Mouse (Mus musculus) fat pad, adult 2 months (tissue): ENCODE measurements around the gene Add3.
A peak's percentile ranks its signal among the peaks of the same experiment; 100 is the strongest.

ENCODE experiments used
- DNase-seq: peaks from one replicate; pipeline ENCODE4 v3.0.0-alpha.2; 2011; ENCODE audit warnings: low read depth, low spot score; ENCODE audit errors: extremely low read depth

The Add3 gene

DNA sequence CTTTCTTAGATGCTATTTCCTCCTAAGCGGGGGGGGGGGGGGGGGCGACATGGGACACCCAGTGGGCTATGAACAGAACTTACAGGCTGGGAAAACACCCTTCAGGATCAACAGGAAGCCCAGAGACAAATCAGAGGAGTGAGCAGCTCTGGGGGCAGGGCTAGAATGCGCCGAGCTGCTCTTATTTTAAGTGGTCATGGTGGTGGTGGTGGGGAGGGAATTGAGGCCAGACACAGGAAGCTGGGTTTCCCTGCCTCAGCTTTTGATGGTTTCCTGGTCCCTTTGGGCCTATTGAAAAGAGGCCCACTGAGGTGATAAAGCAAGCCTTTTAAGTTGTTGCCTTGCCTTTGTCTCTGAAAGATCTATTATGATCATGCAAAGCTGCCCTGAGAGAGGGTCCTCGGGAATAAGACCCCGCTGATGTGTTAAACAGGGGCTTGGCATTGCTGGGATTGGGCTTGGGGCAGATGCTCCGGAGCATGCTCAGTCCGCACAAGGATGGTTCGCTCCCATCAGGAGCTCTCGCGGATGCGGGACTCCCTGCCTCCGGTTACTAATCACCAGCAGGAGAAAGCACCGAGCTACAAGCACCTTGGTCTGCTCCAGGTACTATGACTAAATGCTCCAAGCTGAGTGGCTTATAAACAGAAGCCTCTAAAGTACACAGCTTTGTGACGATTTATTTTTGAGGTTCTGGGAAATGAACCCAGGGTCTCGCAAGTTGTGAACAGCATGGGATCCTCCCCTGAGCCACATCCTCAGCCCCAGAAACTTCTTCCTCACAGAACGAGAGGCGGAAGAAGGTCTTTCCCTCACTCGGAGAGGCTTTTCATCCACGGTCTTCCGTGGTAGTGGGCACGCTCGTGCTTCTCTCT, 123.9 kb downstream of the Add3 start:
- no peak for DNase-seq

DNA sequence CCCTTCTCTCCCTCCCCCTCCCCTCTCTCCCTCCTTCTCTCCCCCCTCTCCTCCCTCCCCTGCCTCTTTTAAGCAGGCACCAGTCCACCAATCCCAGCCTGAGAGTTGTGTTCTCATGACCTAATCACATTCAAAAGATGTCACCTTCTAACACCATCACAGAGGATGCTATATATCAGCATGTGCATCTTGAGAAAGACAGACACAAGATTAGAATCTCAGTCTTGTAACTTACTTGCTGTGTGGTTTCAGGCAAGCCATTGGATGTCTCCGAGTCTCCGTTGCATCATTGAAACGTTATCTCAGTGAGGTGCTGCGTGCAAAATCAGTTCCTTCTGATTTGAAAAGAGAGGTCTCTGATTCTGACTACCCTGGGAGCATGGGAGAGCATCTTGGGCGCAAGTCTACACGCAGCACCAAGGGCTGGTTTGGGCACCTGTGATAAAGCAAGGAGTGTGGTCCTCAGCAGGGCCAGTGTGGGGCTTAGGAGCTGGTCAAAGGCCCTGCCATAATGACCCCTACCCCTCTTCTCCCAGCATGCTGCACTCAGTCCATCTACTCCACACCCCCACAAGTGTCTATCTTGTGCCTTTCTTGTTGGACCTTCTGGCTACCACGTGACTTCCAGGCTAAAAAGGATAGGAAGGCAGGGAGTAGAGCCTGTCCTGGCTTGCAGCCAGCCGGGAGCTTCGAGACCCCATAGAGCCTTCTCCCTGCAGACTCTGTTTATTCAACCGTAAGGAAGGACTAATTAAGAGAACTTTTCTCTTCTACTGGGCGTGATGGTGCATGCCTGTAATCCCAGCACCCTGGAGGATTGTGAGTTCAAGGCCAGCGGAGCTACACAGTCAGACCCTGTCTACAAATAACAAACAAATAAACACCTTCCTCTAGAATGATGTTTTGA, 124.8 kb downstream of the Add3 start:
- no peak for DNase-seq

GRCm38 (mm10) chr19:53267305-53267704, 127.1 kb downstream of the Add3 start:
- no peak for DNase-seq

DNA sequence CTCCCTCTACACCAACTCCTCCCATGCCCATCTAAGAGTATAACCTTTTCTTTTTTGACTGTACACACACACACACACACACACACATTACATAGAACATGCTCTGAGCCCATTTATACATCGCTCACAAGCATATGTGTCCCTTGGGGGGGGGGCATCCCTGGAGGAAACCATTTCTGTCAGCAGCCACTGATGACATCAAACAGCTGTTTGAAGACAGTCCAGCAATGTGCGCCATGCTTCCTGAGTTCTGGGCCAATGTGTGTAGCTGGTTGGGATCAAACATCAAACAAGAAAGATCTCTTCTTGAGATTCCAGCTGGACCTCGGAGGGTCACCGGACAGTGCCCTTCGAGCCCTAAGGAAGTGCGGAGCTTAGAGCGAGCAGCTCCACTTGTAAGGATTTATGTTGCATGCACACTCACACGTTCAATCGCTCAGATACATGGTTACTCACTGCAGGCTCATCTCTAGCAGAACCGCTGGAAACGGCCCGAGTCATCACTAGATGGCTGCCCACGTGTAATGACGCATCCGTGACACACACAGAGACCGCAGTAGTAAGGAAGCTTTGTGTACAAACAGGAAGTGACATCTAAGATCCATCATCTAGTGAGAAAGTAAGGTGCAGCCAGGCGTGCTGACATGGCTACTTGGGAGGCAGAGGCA, 132.9 kb downstream of the Add3 start:
- no peak for DNase-seq

DNA sequence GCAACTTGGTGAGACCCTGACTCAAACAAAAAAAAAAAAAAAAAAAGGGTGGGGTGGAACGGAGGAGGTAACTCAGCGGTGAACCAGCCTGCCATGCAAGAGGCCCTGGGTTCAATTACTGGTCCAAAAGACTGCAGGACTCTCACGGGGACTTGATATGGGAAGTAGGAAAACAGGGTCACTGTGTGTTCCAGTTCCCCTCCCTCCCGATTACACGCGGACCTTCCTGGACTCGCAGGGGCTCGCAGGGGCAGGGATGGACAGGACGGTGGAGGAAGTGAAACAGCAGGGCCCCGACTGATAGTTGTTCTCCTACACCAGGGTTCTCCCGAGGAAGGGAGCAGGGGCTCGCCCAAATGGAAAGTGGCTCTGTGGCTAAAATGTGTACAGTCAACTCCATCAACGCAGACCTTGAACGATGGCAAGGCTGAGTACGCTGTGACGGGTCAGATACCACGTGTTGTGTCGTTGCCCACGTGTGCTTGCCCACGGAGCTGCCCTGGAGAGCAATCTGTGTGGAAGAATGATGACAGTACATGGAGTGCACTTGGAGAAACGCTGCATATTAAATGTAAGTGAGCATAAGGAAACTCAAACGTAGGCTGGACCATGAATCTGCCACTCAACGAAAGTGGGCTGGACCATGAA, 133.7 kb downstream of the Add3 start:
- DNase-seq, result no peak

DNA sequence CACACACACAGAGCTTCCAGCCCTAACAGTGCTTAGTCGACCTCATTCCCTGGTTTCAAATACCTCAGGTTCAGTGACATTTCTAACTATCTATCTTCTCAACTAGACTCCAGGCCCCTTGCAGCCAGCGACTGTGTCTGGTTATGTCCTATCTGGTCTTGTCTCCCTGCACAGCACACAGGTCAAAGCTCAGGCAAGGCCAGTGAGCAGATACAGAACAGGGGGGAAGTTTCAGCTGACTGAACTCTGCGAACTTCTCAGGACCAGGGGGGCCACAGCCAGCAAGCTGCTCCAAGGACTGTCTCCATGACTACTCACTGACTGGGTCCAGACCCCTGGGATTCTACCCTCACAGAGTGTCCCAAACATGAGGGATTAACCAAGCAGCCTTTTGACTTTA, 135.0 kb downstream of the Add3 start:
- no peak for DNase-seq

- no peak for DNase-seq
Measured at GRCm38 (mm10) chr19:53276902-53277707, 136.9 kb downstream of the Add3 start.

- no peak for DNase-seq
Measured at GRCm38 (mm10) chr19:53278491-53279415, 138.5 kb downstream of the Add3 start.

- DNase-seq, result no peak
Measured at GRCm38 (mm10) chr19:53280254-53280653, 140.0 kb downstream of the Add3 start.

- DNase-seq, result no peak
Measured at GRCm38 (mm10) chr19:53282571-53282970, 142.3 kb downstream of the Add3 start.

GRCm38 (mm10) chr19:53283742-53284141, 143.5 kb downstream of the Add3 start:
- peak; percentile 28 for DNase-seq

- no peak for DNase-seq
Measured at GRCm38 (mm10) chr19:53284268-53285208, 144.3 kb downstream of the Add3 start.

GRCm38 (mm10) chr19:53296331-53297254, 156.3 kb downstream of the Add3 start:
- DNase-seq, result no peak
